Mouse (Mus musculus) heart, embryonic 15.5 days (tissue): ENCODE measurements around the gene Dnph1. TPM values are rescaled to one million over a fixed set of nuclear protein-coding genes. Genes with fewer than 3 reads are reported as not detected.

Experiments used
- ATAC-seq: fragments of 200-750 bp; cut with Nextera tagmentation; replicated peaks from 2 replicates; pipeline ENCODE4 v1.8.0; 2017; ENCODE audit warnings: low read depth, moderate TSS enrichment; ENCODE audit not compliant: insufficient number of reproducible peaks, insufficient read depth, low FRiP score
- H3K27ac ChIP-seq: fragments of 300-500 bp; sonication (generic); 2 replicates; pipeline ENCODE4 v1.5.1; 2015; ENCODE audit warnings: mild to moderate bottlenecking, inconsistent platforms
- H3K27me3 ChIP-seq: fragments of 300-500 bp; sonication (generic); 2 replicates; pipeline ENCODE4 v1.6.1; 2015; ENCODE audit warnings: inconsistent platforms
- H3K36me3 ChIP-seq: fragments of 300-500 bp; sonication (generic); 2 replicates; pipeline ENCODE4 v1.6.1; 2015; ENCODE audit warnings: mild to moderate bottlenecking, inconsistent platforms
- H3K4me1 ChIP-seq: fragments of 300-500 bp; sonication (generic); replicated peaks from 2 replicates; pipeline ENCODE4 v1.6.1; 2015; ENCODE audit warnings: inconsistent platforms
- H3K4me2 ChIP-seq: fragments of 300-500 bp; sonication (generic); 2 replicates; pipeline ENCODE4 v1.6.1; 2015; ENCODE audit warnings: inconsistent platforms, mild to moderate bottlenecking, moderate library complexity
- H3K4me3 ChIP-seq: fragments of 300-500 bp; sonication (generic); 2 replicates; pipeline ENCODE4 v1.5.1; 2015; ENCODE audit warnings: mild to moderate bottlenecking, inconsistent platforms
- H3K9ac ChIP-seq: fragments of 300-500 bp; sonication (generic); 2 replicates; pipeline ENCODE4 v1.6.1; 2015; ENCODE audit warnings: mild to moderate bottlenecking, inconsistent platforms
- H3K9me3 ChIP-seq: fragments of 300-500 bp; sonication (generic); replicated peaks from 2 replicates; pipeline ENCODE4 v1.6.1; 2016; ENCODE audit warnings: inconsistent platforms
- WGBS: fragments of 180-500 bp; shearing (Covaris S2); methylation state at CpG from one replicate; pipeline ENCODE4 v1.1.7; 2015; ENCODE audit warnings: mixed read lengths; 5-methylcytosine and 5-hydroxymethylcytosine counted together
- polyA plus RNA-seq: library from polyadenylated mRNA; unstranded; fragments of >200 nt; fragmentation: Nextera tagmentation; extraction: Ambion mirVana; gene quantifications from 2 replicates; pipeline ENCODE4 v1.2.1, GENCODE M21; 2015

The Dnph1 gene
- 23.1 and 27.6 TPM in 2 replicates for polyA plus RNA-seq

- H3K27ac ChIP-seq: no peak within 1 kb of the TSS
- H3K9ac ChIP-seq: peak within 1 kb of the TSS; percentile 66
- ATAC-seq: peak; percentile 84
These were observed at the start of gene Dnph1 for GRCm38 (mm10) chr17:46496623-46497434. TSS of gene Dnph1 (plus strand) at chr17:46496711.

GRCm38 (mm10) chr17:46452683-46453082 lies 43.8 kb upstream of the Dnph1 start:
- H3K9me3 ChIP-seq: no peaks in the 10 kb centered on the region
- peaks cover 24% of the 10 kb centered on the region for H3K4me1 ChIP-seq
- H3K4me3 ChIP-seq: no peak overlapping the region
- no peak overlapping the region for H3K9ac ChIP-seq
- H3K36me3 ChIP-seq: no peaks in the 10 kb centered on the region
- no peak overlapping the region for H3K4me2 ChIP-seq
- H3K27ac ChIP-seq: no peak overlapping the region
- peaks cover 70% of the 10 kb centered on the region for H3K27me3 ChIP-seq
- WGBS: 46% methylated on average over 5 of the region's 5 CpGs
- no peak for ATAC-seq

More at GRCm38 (mm10) chr17:46496623-46497434, at the start of gene Dnph1:
- Histone ChIP-seq H3K4me2 (peak within 1 kb of the TSS; percentile 96), H3K4me1 (peaks cover 8% of the 10 kb centered on the region), H3K36me3 (no peaks in the 10 kb centered on the region), H3K9me3 (no peaks in the 10 kb centered on the region), H3K27me3 (peaks cover 23% of the 10 kb centered on the region), H3K4me3 (peak within 1 kb of the TSS; percentile 64)
- under 1% methylated on average over 44 of the region's 44 CpGs for WGBS

- Histone ChIP-seq H3K4me1 (peaks cover 31% of the 10 kb centered on the region), H3K4me2 (no peak overlapping the region), H3K9ac (no peak overlapping the region), H3K27ac (no peak overlapping the region), H3K9me3 (no peaks in the 10 kb centered on the region), H3K36me3 (no peaks in the 10 kb centered on the region), H3K4me3 (no peak overlapping the region; the same call in 1 of the 2 replicates), H3K27me3 (peaks cover 71% of the 10 kb centered on the region)
- 18% methylated on average over 13 of the region's 13 CpGs for WGBS
- ATAC-seq: no peak
These were observed 43.1 kb upstream of the Dnph1 start for GRCm38 (mm10) chr17:46453302-46453948.

- WGBS: 2% methylated on average over 26 of the region's 26 CpGs
- no peak overlapping the region for H3K27ac ChIP-seq
- H3K4me1 ChIP-seq: peaks cover 37% of the 10 kb centered on the region
- H3K9me3 ChIP-seq: no peaks in the 10 kb centered on the region
- H3K4me2 ChIP-seq: peak overlapping the region; percentile 76
- H3K27me3 ChIP-seq: peaks cover 71% of the 10 kb centered on the region
- ATAC-seq: no peak
- no peaks in the 10 kb centered on the region for H3K36me3 ChIP-seq
- H3K4me3 ChIP-seq: peak overlapping the region; percentile 46
- peak overlapping the region; percentile 17; the same call in 1 of the 2 replicates for H3K9ac ChIP-seq
These were observed 42.5 kb upstream of the Dnph1 start for GRCm38 (mm10) chr17:46453970-46454411.

- Histone ChIP-seq H3K27ac (no peak overlapping the region), H3K4me1 (peaks cover 38% of the 10 kb centered on the region), H3K27me3 (peaks cover 76% of the 10 kb centered on the region), H3K9me3 (no peaks in the 10 kb centered on the region), H3K36me3 (no peaks in the 10 kb centered on the region), H3K9ac (peak overlapping the region; percentile 45; the same call in 1 of the 2 replicates), H3K4me2 (peak overlapping the region; percentile 76), H3K4me3 (peak overlapping the region; percentile 46)
- WGBS: 4% methylated on average over 9 of the region's 9 CpGs
- no peak for ATAC-seq
These were observed 42.0 kb upstream of the Dnph1 start for GRCm38 (mm10) chr17:46454539-46454938.

- no peak for ATAC-seq
- Histone ChIP-seq H3K9me3 (no peaks in the 10 kb centered on the region), H3K4me2 (peak overlapping the region; percentile 76), H3K36me3 (no peaks in the 10 kb centered on the region), H3K9ac (peak overlapping the region; percentile 45), H3K4me3 (peak overlapping the region; percentile 46), H3K27me3 (peaks cover 83% of the 10 kb centered on the region), H3K4me1 (peaks cover 39% of the 10 kb centered on the region), H3K27ac (no peak overlapping the region)
- WGBS: 2% methylated on average over 33 of the region's 33 CpGs
These were observed 41.3 kb upstream of the Dnph1 start for GRCm38 (mm10) chr17:46455110-46455691.

GRCm38 (mm10) chr17:46457791-46458190 lies 38.7 kb upstream of the Dnph1 start:
- no peaks in the 10 kb centered on the region for H3K36me3 ChIP-seq
- ATAC-seq: no peak
- no peak overlapping the region for H3K4me3 ChIP-seq
- peaks cover 91% of the 10 kb centered on the region for H3K27me3 ChIP-seq
- peak overlapping the region; percentile 13; the same call in 1 of the 2 replicates for H3K4me2 ChIP-seq
- H3K27ac ChIP-seq: peak overlapping the region; percentile 82
- no peak overlapping the region for H3K9ac ChIP-seq
- H3K4me1 ChIP-seq: peaks cover 61% of the 10 kb centered on the region
- no peaks in the 10 kb centered on the region for H3K9me3 ChIP-seq
- WGBS: 13% methylated on average over 10 of the region's 10 CpGs

GRCm38 (mm10) chr17:46458439-46458838 lies 38.1 kb upstream of the Dnph1 start:
- no peaks in the 10 kb centered on the region for H3K36me3 ChIP-seq
- WGBS: 16% methylated on average over 3 of the region's 3 CpGs
- peaks cover 85% of the 10 kb centered on the region for H3K27me3 ChIP-seq
- no peaks in the 10 kb centered on the region for H3K9me3 ChIP-seq
- H3K9ac ChIP-seq: no peak overlapping the region
- peak overlapping the region; percentile 13; the same call in 1 of the 2 replicates for H3K4me2 ChIP-seq
- H3K4me1 ChIP-seq: peaks cover 61% of the 10 kb centered on the region
- ATAC-seq: peak; percentile 44; the same call in 1 of the 2 replicates
- H3K27ac ChIP-seq: peak overlapping the region; percentile 82
- H3K4me3 ChIP-seq: no peak overlapping the region

GRCm38 (mm10) chr17:46460673-46461072 lies 35.8 kb upstream of the Dnph1 start:
- ATAC-seq: no peak
- Histone ChIP-seq H3K4me1 (peaks cover 40% of the 10 kb centered on the region), H3K27me3 (peaks cover 65% of the 10 kb centered on the region), H3K4me3 (peak overlapping the region; percentile 47), H3K9me3 (no peaks in the 10 kb centered on the region), H3K27ac (no peak overlapping the region), H3K9ac (peak overlapping the region; percentile 57), H3K4me2 (peak overlapping the region; percentile 84), H3K36me3 (no peaks in the 10 kb centered on the region)
- WGBS: under 1% methylated on average over 32 of the region's 32 CpGs

GRCm38 (mm10) chr17:46461347-46461746 lies 35.2 kb upstream of the Dnph1 start:
- WGBS: 17% methylated on average over 8 of the region's 8 CpGs
- peaks cover 58% of the 10 kb centered on the region for H3K27me3 ChIP-seq

GRCm38 (mm10) chr17:46462226-46462625 lies 34.3 kb upstream of the Dnph1 start:
- Histone ChIP-seq H3K9ac (no peak overlapping the region), H3K4me3 (no peak overlapping the region), H3K27ac (no peak overlapping the region), H3K36me3 (no peaks in the 10 kb centered on the region), H3K27me3 (peaks cover 52% of the 10 kb centered on the region), H3K9me3 (no peaks in the 10 kb centered on the region), H3K4me1 (peaks cover 38% of the 10 kb centered on the region), H3K4me2 (no peak overlapping the region)
- peak; percentile 65 for ATAC-seq
- 40% methylated on average over 5 of the region's 5 CpGs for WGBS

More at GRCm38 (mm10) chr17:46461347-46461746, 35.2 kb upstream of the Dnph1 start:
- peak overlapping the region; percentile 84 for H3K4me2 ChIP-seq
- peak overlapping the region; percentile 57 for H3K9ac ChIP-seq
- peaks cover 38% of the 10 kb centered on the region for H3K4me1 ChIP-seq
- ATAC-seq: no peak
- no peaks in the 10 kb centered on the region for H3K36me3 ChIP-seq
- no peaks in the 10 kb centered on the region for H3K9me3 ChIP-seq
- peak overlapping the region; percentile 47 for H3K4me3 ChIP-seq
- H3K27ac ChIP-seq: no peak overlapping the region
